In genomic region chr11:47378843-47379629, GRCm38 (mm10) we compare ENCODE assay signal across 8 mouse cellular contexts.
DNase-seq lines count a peak whose midpoint lies in the region; ATAC-seq and TF ChIP-seq lines count a peak whose summit lies in the region.

No protein-coding gene starts in this region.

- WGBS in hindbrain, postnatal 0 days = 7% methylated on average over 25 of the region's 25 CpGs
- WGBS in stomach, embryonic 14.5 days = 4% methylated on average over 25 of the region's 25 CpGs

- peak overlapping the region; percentile 25; the same call in 1 of the 2 replicates for H3K9ac ChIP-seq in hindbrain, postnatal 0 days (replicated peaks; ENCODE audit: low read length)
- H3K9ac ChIP-seq in stomach, embryonic 14.5 days (replicated peaks; ENCODE audit: low read depth, low read length) = peak overlapping the region; percentile 25; the same call in 1 of the 2 replicates

- peak; percentile 87 for ATAC-seq in hindbrain, postnatal 0 days
- peak; percentile 83 for ATAC-seq in stomach, embryonic 14.5 days (ENCODE audit: insufficient number of reproducible peaks, insufficient read depth, low FRiP score, low read depth)
- ATAC-seq in erythroblast, adult 5-6 weeks (replicated peaks; ENCODE audit: low FRiP score, poor library complexity, severe bottlenecking) = no peak

- no peaks in the 10 kb centered on the region for H3K36me3 ChIP-seq in hindbrain, postnatal 0 days (ENCODE audit: insufficient read depth, low read length)
- no peaks in the 10 kb centered on the region for H3K36me3 ChIP-seq in stomach, embryonic 14.5 days (ENCODE audit: control insufficient read depth, insufficient read depth, low read length)

- TF ChIP-seq CTCF in cortical plate, adult 2 months (IDR thresholded peaks at IDR 0.05; ENCODE audit: extremely low read depth, insufficient read depth, low read length) = no peak
- no peak for TF ChIP-seq CTCF in hindbrain, postnatal 0 days (IDR thresholded peaks at IDR 0.05; ENCODE audit: low read depth)

- intact Hi-C loops in left cerebral cortex, postnatal 14 days (cut with DNase I) = no loop called here

- no peaks in the 10 kb centered on the region for H3K9me3 ChIP-seq in hindbrain, postnatal 0 days (ENCODE audit: low read length)
- H3K9me3 ChIP-seq in stomach, embryonic 14.5 days (ENCODE audit: control insufficient read depth, low read depth, low read length) = no peaks in the 10 kb centered on the region

- H3K4me1 ChIP-seq in cortical plate, adult 2 months (ENCODE audit: control insufficient read depth, insufficient read depth, low read length) = peaks cover 5% of the 10 kb centered on the region; the same call in 1 of the 2 replicates
- H3K4me1 ChIP-seq in hindbrain, postnatal 0 days (ENCODE audit: insufficient read depth, low read length) = peaks cover 10% of the 10 kb centered on the region; the same call in 1 of the 2 replicates
- 0 out of 2 replicates have a peak, but pooled peaks cover 3% of the 10 kb centered on the region for H3K4me1 ChIP-seq in stomach, embryonic 14.5 days (ENCODE audit: control insufficient read depth, insufficient read depth, low read length)

- no peak for TF ChIP-seq POLR2A in cortical plate, adult 2 months (IDR thresholded peaks at IDR 0.05; ENCODE audit: extremely low read depth, insufficient read depth, low read length)

- H3K27ac ChIP-seq in cortical plate, adult 2 months (ENCODE audit: insufficient read depth, low read length) = no peak overlapping the region
- H3K27ac ChIP-seq in hindbrain, postnatal 0 days = peak overlapping the region; percentile 27
- peak overlapping the region; percentile 75; the same call in 1 of the 2 replicates for H3K27ac ChIP-seq in stomach, embryonic 14.5 days (ENCODE audit: low read length)

- peak overlapping the region; percentile 11 for H3K4me3 ChIP-seq in cortical plate, adult 2 months (ENCODE audit: insufficient read depth, low read length)
- peak overlapping the region; percentile 37 for H3K4me3 ChIP-seq in hindbrain, postnatal 0 days (ENCODE audit: low read length)
- peak overlapping the region; percentile 30 for H3K4me3 ChIP-seq in stomach, embryonic 14.5 days (ENCODE audit: low read depth, low read length)

- no peaks in the 10 kb centered on the region for H3K27me3 ChIP-seq in hindbrain, postnatal 0 days (ENCODE audit: insufficient read depth, low read length)
- no peaks in the 10 kb centered on the region for H3K27me3 ChIP-seq in stomach, embryonic 14.5 days (ENCODE audit: control insufficient read depth, insufficient read depth, low read length)

- H3K4me2 ChIP-seq in hindbrain, postnatal 0 days (ENCODE audit: low read depth, low read length) = peak overlapping the region; percentile 66
- peak overlapping the region; percentile 63 for H3K4me2 ChIP-seq in stomach, embryonic 14.5 days (replicated peaks; ENCODE audit: low read depth, low read length)

- peak; percentile 85 for DNase-seq in Muller cell, postnatal 12 days (ENCODE audit: inconsistent ontology term)
- DNase-seq in gastrocnemius, postnatal 10 days = peak; percentile 65
- peak; percentile 51 for DNase-seq in hindbrain, postnatal 0 days (ENCODE audit: low spot score)
- peak; percentile 19 to 20 for DNase-seq in left cerebral cortex, postnatal 14 days (ENCODE audit: low spot score in 2 of 2)
- peak; percentile 77 for DNase-seq in mesoderm, embryonic 11.5 days (ENCODE audit: low read depth, low spot score)

Comparison
In these comparisons a context has a peak if more than half of its experiments do, and no peak if none do; other contexts are left out.
1. DNase-seq: peak in every context shown above with its lines; median percentile 85 in Muller cell, postnatal 12 days; 77 in mesoderm, embryonic 11.5 days; 65 in gastrocnemius, postnatal 10 days; 51 in hindbrain, postnatal 0 days; 20 in left cerebral cortex, postnatal 14 days.